Mouse (Mus musculus): Measurements from ENCODE around the gene Dhtkd1. TPM values are rescaled to one million over a fixed set of nuclear protein-coding genes. Genes with fewer than 3 reads are reported as not detected.
A peak's percentile ranks its signal among the peaks of the same experiment; 100 is the strongest.

Dhtkd1 gene
- total RNA-seq, 2 experiments from 2014 or later = 6.6 to 8.6 TPM

- intact Hi-C loops (cut with DNase I) = no loop called here
- DNase-seq (ENCODE audit: low spot score in 2 of 2) = no peak
Observed at GRCm38 (mm10) chr2:5936068-5936467, 6.5 kb downstream of the Dhtkd1 start.

DNA sequence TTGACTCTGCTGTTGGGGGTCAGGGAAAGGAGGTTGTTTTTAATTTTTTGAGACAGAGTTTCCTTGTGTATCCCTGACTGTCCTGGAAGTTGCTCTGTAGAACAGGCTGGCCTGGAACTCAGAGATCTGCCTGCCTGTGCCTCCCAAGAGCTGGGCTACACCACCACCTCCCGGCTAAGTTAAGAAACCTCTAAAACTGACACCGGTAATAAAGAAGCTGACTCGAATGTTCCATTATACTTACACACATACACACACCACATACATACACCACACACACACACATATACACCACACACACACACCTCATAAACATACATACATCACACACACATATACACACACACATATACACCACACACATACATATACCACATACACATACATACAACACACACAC lies 7.7 kb downstream of the Dhtkd1 start:
- DNase-seq (ENCODE audit: low spot score in 2 of 2) = no peak
- intact Hi-C loops (cut with DNase I) = no loop called here

- no peak for DNase-seq (ENCODE audit: low spot score in 2 of 2)
- intact Hi-C loops (cut with DNase I) = no loop called here
Observed at GRCm38 (mm10) chr2:5931938-5932337, 10.7 kb downstream of the Dhtkd1 start.

GRCm38 (mm10) chr2:5930291-5931054 lies 12.1 kb downstream of the Dhtkd1 start:
- no peak for DNase-seq (ENCODE audit: low spot score in 2 of 2)
- intact Hi-C loops (cut with DNase I) = no loop called here

DNA sequence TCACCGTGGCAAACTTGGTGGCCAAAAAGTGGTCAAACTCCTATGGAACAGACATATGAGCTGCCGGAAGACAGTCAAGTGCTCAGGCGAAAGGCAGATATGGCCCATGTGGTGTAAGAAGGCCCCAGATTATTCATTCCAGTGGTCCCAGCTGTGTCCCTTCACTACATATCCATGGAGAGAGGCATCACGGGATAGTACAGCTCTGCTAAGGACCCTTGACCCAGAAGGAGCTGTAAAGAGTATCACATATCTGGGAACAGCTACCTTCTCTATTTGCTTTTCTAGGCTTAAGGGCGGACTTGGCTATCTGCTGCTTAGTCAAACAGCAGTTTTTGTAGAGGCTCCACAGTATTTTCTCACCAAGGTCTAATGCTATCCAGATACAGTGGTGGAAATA lies 12.8 kb downstream of the Dhtkd1 start:
- no peak for DNase-seq (ENCODE audit: low spot score in 2 of 2)
- intact Hi-C loops (cut with DNase I) = no loop called here

GRCm38 (mm10) chr2:5927481-5927880 lies 15.1 kb downstream of the Dhtkd1 start:
- DNase-seq (ENCODE audit: low spot score in 2 of 2) = no peak

GRCm38 (mm10) chr2:5923786-5924185 lies 18.8 kb downstream of the Dhtkd1 start:
- no peak for DNase-seq (ENCODE audit: low spot score in 2 of 2)
- intact Hi-C loops (cut with DNase I) = no loop called here

More at GRCm38 (mm10) chr2:5927481-5927880, 15.1 kb downstream of the Dhtkd1 start:
- intact Hi-C loops (cut with DNase I) = no loop called here

DNA sequence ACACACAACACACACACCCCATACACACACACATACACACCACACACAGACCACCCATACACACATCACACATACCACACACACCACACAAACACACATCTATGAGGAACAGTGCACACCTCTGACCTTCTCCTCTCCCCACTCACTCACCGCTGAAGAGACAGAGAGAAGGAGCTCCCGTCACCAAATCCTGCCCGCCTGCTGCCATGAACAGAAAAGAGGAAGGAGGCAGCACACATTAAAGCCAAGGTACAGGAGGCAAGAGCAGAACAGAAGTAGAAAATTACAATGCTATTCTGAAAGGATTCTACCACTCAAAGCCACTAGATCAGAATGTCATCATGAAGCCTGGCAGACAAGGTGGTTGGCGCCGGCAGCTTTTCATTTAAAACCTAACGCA lies 19.8 kb downstream of the Dhtkd1 start:
- intact Hi-C loops (cut with DNase I) = no loop called here
- no peak for DNase-seq (ENCODE audit: low spot score in 2 of 2)

- peak in 1 of 2 experiments; percentile 23 for DNase-seq (ENCODE audit: low spot score in 2 of 2)
- intact Hi-C loops (cut with DNase I) = no loop called here
Observed at GRCm38 (mm10) chr2:5911282-5911965, 31.2 kb downstream of the Dhtkd1 start.

DNA sequence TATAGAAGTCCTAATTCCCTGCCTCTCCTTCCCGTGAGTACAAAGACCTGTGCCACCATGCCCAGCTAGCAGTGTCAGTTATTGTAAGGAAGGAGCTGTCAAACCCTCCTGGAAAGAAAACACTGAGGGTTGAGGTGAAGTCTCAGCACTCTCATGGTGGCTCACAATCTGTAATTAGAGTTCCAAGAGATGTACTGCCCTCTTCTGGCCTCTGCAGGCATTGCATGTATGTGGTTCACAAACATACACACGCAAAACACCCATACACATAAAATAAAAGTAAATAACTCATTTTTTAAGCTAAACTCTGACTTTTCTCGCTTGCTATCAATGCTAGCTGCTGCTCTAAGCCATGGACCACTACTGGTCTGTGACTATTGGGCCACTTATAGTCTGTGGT lies 36.0 kb downstream of the Dhtkd1 start:
- intact Hi-C loops (cut with DNase I) = no loop called here
- no peak for DNase-seq (ENCODE audit: low spot score in 2 of 2)

- peak; percentile 40 to 59 for DNase-seq (ENCODE audit: low spot score in 2 of 2)
- intact Hi-C loops (cut with DNase I) = no loop called here
Observed at GRCm38 (mm10) chr2:5906092-5906491, 36.5 kb downstream of the Dhtkd1 start.

- peak; percentile 30 to 52 for DNase-seq (ENCODE audit: low spot score in 2 of 2)
- intact Hi-C loops (cut with DNase I) = no loop called here
Observed at GRCm38 (mm10) chr2:5900145-5900544, 42.4 kb downstream of the Dhtkd1 start.

GRCm38 (mm10) chr2:5894843-5895570 lies 47.6 kb downstream of the Dhtkd1 start, which contains the start of gene Sec61a2:
Sec61a2 (minus strand) TSS chr2:5895432.
- intact Hi-C loops (cut with DNase I) = no loop called here
- DNase-seq (ENCODE audit: low spot score in 2 of 2) = peak; percentile 98 to 99

- intact Hi-C loops (cut with DNase I) = no loop called here
- no peak for DNase-seq (ENCODE audit: low spot score in 2 of 2)
Observed at GRCm38 (mm10) chr2:5894296-5894695, 48.3 kb downstream of the Dhtkd1 start.

DNA sequence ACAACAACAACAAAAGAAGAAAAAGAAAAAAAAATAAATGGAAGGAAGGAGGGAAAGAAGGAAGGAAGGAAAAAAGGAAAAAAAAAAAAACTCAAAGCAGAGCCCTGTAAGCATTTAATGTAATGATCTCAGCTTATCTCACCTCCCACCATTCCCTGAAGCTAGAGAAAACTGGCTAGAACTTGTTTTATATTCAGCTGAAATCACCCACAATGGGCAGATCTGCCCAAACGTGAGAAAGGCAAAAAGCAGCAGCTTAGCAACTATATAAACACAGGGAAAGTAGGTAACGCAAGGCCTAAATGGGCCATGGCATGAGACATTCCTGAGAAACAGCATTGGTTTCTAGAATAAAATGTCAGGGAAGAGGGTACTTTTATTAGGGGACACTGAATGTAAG lies 53.2 kb downstream of the Dhtkd1 start:
- intact Hi-C loops (cut with DNase I) = no loop called here
- peak; percentile 23 to 65 for DNase-seq (ENCODE audit: low spot score in 2 of 2)

DNA sequence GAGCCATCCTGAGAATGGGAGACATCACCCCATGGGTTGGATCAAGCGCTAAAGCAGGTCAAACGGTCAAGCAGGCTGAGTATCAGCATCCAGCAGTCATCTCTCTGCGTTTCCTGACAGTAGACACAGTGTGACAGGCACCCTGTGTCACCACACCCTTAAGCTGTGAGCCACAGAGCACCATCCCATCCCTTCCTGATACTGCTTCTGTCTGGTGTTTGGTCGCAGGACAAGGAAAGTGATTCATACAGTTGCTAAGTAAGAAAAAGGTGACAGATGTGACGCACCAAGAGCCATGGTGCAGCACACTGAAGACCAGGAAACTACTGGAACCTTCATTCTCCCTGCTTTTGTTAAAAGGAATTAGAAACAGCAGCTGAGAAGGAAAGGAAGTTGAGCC lies 53.7 kb downstream of the Dhtkd1 start:
- intact Hi-C loops (cut with DNase I) = no loop called here
- DNase-seq (ENCODE audit: low spot score in 2 of 2) = no peak

- no peak for DNase-seq (ENCODE audit: low spot score in 2 of 2)
- intact Hi-C loops (cut with DNase I) = no loop called here
Observed at GRCm38 (mm10) chr2:5877446-5877845, 65.1 kb downstream of the Dhtkd1 start.

DNA sequence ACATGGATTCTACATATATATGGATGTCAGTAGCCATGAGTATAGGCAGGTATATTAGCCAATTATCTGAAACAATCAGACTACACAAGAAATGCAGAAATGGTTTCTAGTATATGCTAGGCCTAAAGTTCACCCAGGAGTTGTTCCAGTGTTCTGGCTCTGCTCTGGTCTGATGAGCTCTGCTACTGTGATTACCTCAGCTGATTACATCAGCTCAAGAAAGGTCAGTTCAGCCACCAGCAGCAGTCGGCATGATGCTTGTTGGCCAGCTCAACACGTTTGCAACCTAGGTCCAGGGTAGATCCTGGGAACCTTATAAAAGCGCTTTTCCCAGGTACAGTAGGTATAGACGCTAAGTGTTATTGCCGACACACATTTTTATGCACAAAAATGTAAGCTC lies 72.8 kb downstream of the Dhtkd1 start:
- DNase-seq (ENCODE audit: low spot score in 2 of 2) = no peak
- intact Hi-C loops (cut with DNase I) = no loop called here

DNA sequence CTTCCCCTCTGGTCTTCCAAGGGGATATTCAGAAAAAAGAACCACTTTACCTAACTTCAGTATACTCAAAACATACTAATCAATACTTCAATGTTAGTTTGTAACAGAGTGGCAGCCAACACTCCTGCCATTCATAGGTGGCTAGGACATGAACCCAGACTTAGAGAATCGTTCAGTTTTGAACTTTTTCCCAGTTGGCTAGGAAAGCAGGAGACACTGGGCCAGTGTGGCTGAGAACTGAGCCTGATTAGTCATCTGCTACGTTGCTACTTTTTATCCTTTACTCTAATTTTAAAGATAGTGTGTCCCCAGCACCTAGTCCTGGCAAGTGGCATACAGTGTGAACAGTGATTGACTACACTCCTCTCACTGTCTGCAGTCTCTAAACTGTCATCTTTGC lies 74.9 kb downstream of the Dhtkd1 start:
- intact Hi-C loops (cut with DNase I) = no loop called here
- no peak for DNase-seq (ENCODE audit: low spot score in 2 of 2)

DNA sequence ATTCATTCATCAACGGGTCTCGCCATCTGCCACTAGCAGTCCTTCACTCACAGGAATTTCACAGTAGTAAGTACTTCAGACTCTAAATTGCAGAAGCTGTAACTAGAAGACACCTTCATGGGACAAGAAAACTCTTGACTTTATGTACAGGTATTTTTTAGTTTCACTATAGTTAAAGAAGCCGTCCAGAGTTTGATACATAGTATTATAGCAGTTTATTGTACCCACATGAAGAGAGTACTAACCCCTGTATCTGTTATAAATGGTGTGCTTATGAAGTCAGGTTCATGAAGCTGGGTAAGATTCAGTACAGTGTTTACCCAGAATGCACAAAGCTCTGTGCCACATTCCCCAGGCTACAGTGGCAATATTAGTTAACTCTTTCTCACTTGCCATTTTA lies 79.8 kb downstream of the Dhtkd1 start, which contains the start of gene Gm13199:
Gm13199 (minus strand) TSS at position 101 of the 400 bp plus-strand sequence.
- DNase-seq (ENCODE audit: low spot score in 2 of 2) = no peak
- intact Hi-C loops (cut with DNase I) = no loop called here

Data from left cerebral cortex, postnatal 14 days (tissue).